Comparison of ENCODE assay signal across 25 mouse cellular contexts in the genomic region with DNA sequence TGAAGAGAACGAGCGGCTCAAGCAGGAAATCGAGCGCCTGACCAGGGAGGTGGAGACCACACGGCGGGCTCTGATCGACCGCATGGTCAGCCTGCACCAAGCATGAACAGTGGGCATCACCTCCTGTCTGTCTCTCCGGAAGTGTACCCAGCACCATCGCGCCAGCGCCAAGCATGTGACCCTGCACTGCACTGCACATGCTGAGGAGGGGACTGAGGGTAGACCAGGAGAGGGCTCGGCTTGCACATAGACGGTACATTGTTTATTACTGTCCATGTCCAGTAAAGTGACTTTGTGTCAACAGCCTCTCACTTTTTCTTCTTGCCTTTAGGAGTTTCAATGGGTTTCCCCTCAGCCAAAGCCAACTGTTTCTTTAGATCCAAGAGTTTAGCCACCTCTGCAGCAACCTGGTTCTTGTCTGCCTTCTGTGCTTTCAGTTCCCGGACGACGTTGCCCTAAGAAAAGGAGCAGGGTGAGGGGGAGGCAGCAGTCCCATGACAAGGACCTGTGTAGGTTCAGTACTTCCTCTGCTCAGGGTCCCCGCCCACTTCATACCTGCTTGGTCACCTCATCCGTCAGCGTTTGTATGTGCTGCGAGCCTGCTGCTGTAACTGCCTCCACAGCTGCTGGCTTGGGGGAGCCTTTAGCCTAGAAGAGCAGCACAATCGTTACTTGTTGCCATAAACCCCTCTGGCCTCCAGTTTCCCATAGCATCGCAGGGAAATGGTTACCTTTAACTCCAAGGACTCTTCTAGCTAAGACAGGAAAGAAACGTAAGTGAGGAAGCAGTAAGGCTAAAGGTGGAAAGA. TPM values are rescaled to one million over a fixed set of nuclear protein-coding genes. Genes with fewer than 3 reads are reported as not detected.
DNase-seq lines count a peak whose midpoint lies in the region; ATAC-seq and TF ChIP-seq lines count a peak whose summit lies in the region.
"Had no signal": no experiment of that assay in that cellular context is flagged by ENCODE, and none has a peak within 500 bp of the region (broad histone marks: within the 10 kb centered on the region; RNA-seq: fewer than 3 reads in every experiment).

No protein-coding gene starts in this region.

- 75% methylated on average over 24 of the region's 24 CpGs for WGBS in heart, adult 2 months
- WGBS in intestine, postnatal 0 days, result 80% methylated on average over 24 of the region's 24 CpGs
- 82% methylated on average over 24 of the region's 24 CpGs for WGBS in intestine, embryonic 16.5 days

- DNase-seq in heart, adult 2 months, result no peak
- no peak for DNase-seq in heart, postnatal 14 days
- no peak for DNase-seq in testis, postnatal 14 days (ENCODE audit: low spot score)
- DNase-seq in lung, postnatal 25 days (ENCODE audit: low spot score), result no peak
- DNase-seq: adrenal gland, postnatal 10 days; cerebellum, adult 8-10 months; cerebellum, postnatal 36 days; embryo, embryonic 11 days; gastrocnemius, postnatal 14 days; heart, adult 18-20 months; kidney, adult 9 months; kidney, postnatal 36 days; layer of hippocampus, postnatal 36 days; lung, embryonic 14.5 days; lung, postnatal 36 days; thymus, postnatal 14 days had no signal

- no peak for TF ChIP-seq CTCF in heart, adult 2 months (IDR thresholded peaks at IDR 0.05)
- TF ChIP-seq CTCF in intestine, postnatal 0 days (IDR thresholded peaks at IDR 0.05; ENCODE audit: low read depth), result no peak
- TF ChIP-seq CTCF in testis, adult 2 months (IDR thresholded peaks at IDR 0.05; ENCODE audit: control insufficient read depth, insufficient read depth, insufficient replicate concordance, low read depth, low read length), result no peak

- peaks cover 12% of the 10 kb centered on the region for H3K4me1 ChIP-seq in heart, adult 2 months (ENCODE audit: control insufficient read depth, insufficient read depth, low read length)
- H3K4me1 ChIP-seq in intestine, postnatal 0 days (replicated peaks; ENCODE audit: control insufficient read depth, insufficient read depth, low read length), result peaks cover 15% of the 10 kb centered on the region
- H3K4me1 ChIP-seq in intestine, embryonic 16.5 days (ENCODE audit: control insufficient read depth, insufficient read depth, low read length), result peaks cover 15% of the 10 kb centered on the region
- H3K4me1 ChIP-seq in testis, adult 2 months (ENCODE audit: control insufficient read depth, insufficient read depth, low read length), result peaks cover 3% of the 10 kb centered on the region

- no peaks in the 10 kb centered on the region for H3K27me3 ChIP-seq in heart, adult 2 months (ENCODE audit: control insufficient read depth, insufficient read depth, low read length)
- H3K27me3 ChIP-seq in intestine, postnatal 0 days (replicated peaks; ENCODE audit: control insufficient read depth, insufficient read depth, low read length), result no peaks in the 10 kb centered on the region
- no peaks in the 10 kb centered on the region for H3K27me3 ChIP-seq in intestine, embryonic 16.5 days (replicated peaks; ENCODE audit: control insufficient read depth, insufficient read depth, low read length)
- H3K27me3 ChIP-seq in testis, adult 2 months (ENCODE audit: control insufficient read depth, insufficient read depth, low read length), result no peaks in the 10 kb centered on the region
- H3K27me3 ChIP-seq: embryonic facial prominence, embryonic 13.5 days; forebrain, embryonic 13.5 days; hindbrain, embryonic 15.5 days; neural tube, embryonic 15.5 days had no signal

- no peak overlapping the region for H3K4me2 ChIP-seq in intestine, postnatal 0 days (replicated peaks; ENCODE audit: low read depth)
- no peak overlapping the region for H3K4me2 ChIP-seq in intestine, embryonic 16.5 days (ENCODE audit: low read depth, low read length)
- H3K4me2 ChIP-seq: embryonic facial prominence, embryonic 13.5 days; forebrain, embryonic 13.5 days; hindbrain, embryonic 15.5 days; lung, embryonic 14.5 days; neural tube, embryonic 15.5 days had no signal

- intact Hi-C loops in heart, adult 2 months (cut with DNase I), result no loop called here
- intact Hi-C loops in heart, postnatal 14 days (cut with DNase I), result no loop called here

- TF ChIP-seq EP300 in heart, adult 2 months (IDR thresholded peaks at IDR 0.05; ENCODE audit: insufficient read depth, low read depth, low read length), result no peak

- H3K27ac ChIP-seq in heart, adult 2 months, result no peak overlapping the region
- H3K27ac ChIP-seq in intestine, postnatal 0 days (ENCODE audit: low read depth, low read length), result peak overlapping the region; percentile 21
- no peak overlapping the region for H3K27ac ChIP-seq in intestine, embryonic 16.5 days (ENCODE audit: low read length)
- H3K27ac ChIP-seq in testis, adult 2 months (ENCODE audit: control insufficient read depth, insufficient read depth, low read depth, low read length), result no peak overlapping the region
- H3K27ac ChIP-seq: embryonic facial prominence, embryonic 13.5 days; forebrain, embryonic 13.5 days; hindbrain, embryonic 15.5 days; neural tube, embryonic 15.5 days; stomach, postnatal 0 days had no signal

- no peak for TF ChIP-seq POLR2A in heart, adult 2 months (IDR thresholded peaks at IDR 0.05; ENCODE audit: insufficient read depth, low read depth, low read length)
- 0 out of 2 replicates have a peak, but pooled peaks have one; percentile 33 for TF ChIP-seq POLR2A in testis, adult 2 months (IDR thresholded peaks at IDR 0.05; ENCODE audit: control insufficient read depth, low read depth, low read length)

- no peaks in the 10 kb centered on the region for H3K9me3 ChIP-seq in intestine, postnatal 0 days (ENCODE audit: control insufficient read depth)
- H3K9me3 ChIP-seq in intestine, embryonic 16.5 days (ENCODE audit: control insufficient read depth, low read length), result no peaks in the 10 kb centered on the region
- H3K9me3 ChIP-seq: embryonic facial prominence, embryonic 13.5 days; forebrain, embryonic 13.5 days; hindbrain, embryonic 15.5 days; neural tube, embryonic 15.5 days had no signal

- peaks cover 26% of the 10 kb centered on the region for H3K36me3 ChIP-seq in heart, adult 2 months (ENCODE audit: control insufficient read depth, insufficient read depth, low read length)
- peaks cover 77% of the 10 kb centered on the region for H3K36me3 ChIP-seq in intestine, postnatal 0 days (ENCODE audit: control insufficient read depth, insufficient read depth)
- peaks cover 20% of the 10 kb centered on the region for H3K36me3 ChIP-seq in intestine, embryonic 16.5 days (ENCODE audit: control insufficient read depth, insufficient read depth, low read length)
- H3K36me3 ChIP-seq in testis, adult 2 months (ENCODE audit: control insufficient read depth, insufficient read depth, low read length), result peaks cover 3% of the 10 kb centered on the region

- H3K9ac ChIP-seq in heart, adult 2 months (ENCODE audit: low read depth, low read length), result peak overlapping the region; percentile 13; the same call in 1 of the 2 replicates
- H3K9ac ChIP-seq in intestine, postnatal 0 days (ENCODE audit: low read depth, low read length), result no peak overlapping the region
- no peak overlapping the region for H3K9ac ChIP-seq in intestine, embryonic 16.5 days (ENCODE audit: low read depth, low read length)
- H3K9ac ChIP-seq: embryonic facial prominence, embryonic 13.5 days; forebrain, embryonic 13.5 days; hindbrain, embryonic 15.5 days; lung, embryonic 14.5 days; neural tube, embryonic 15.5 days had no signal

- no peaks in the 10 kb centered on the region for H3K79me2 ChIP-seq in heart, adult 2 months (replicated peaks; ENCODE audit: control insufficient read depth, insufficient read depth, low read length)

- ATAC-seq in intestine, postnatal 0 days, result no peak
- ATAC-seq in intestine, embryonic 16.5 days, result no peak
- ATAC-seq: CD4-positive, CD25-positive, alpha-beta regulatory T cell, adult 4 months; forebrain, embryonic 13.5 days had no signal

- H3K4me3 ChIP-seq in heart, adult 2 months, result no peak overlapping the region
- no peak overlapping the region for H3K4me3 ChIP-seq in intestine, postnatal 0 days (ENCODE audit: low read depth, low read length)
- no peak overlapping the region for H3K4me3 ChIP-seq in intestine, embryonic 16.5 days (ENCODE audit: low read length)
- H3K4me3 ChIP-seq in testis, adult 2 months (ENCODE audit: control insufficient read depth, low read depth, low read length), result no peak overlapping the region
- H3K4me3 ChIP-seq: embryonic facial prominence, embryonic 13.5 days; forebrain, embryonic 13.5 days; hindbrain, embryonic 15.5 days; neural tube, embryonic 15.5 days had no signal

RNA-seq across cellular contexts. Expression of a gene that starts 7.4 kb away (rescaled TPM):
- 10 to 100 TPM; 19.2 to 20.4 TPM for total RNA-seq in heart, adult 2 months (2021)
- polyA plus RNA-seq in heart, adult 2 months (2012; rRNA removed), result 15.8 and 22.3 TPM in 2 replicates
- total RNA-seq in heart, postnatal 14 days (2021), result 10 to 100 TPM; 29.9 to 32.0 TPM
- polyA plus RNA-seq in intestine, postnatal 0 days (2015; fragmentation: Nextera tagmentation; extraction: Ambion mirVana), result 8.7 and 12.8 TPM in 2 replicates
- 9.9 and 11.1 TPM in 2 replicates for polyA plus RNA-seq in intestine, embryonic 16.5 days (2015; fragmentation: Nextera tagmentation; extraction: Ambion mirVana)
- 61.3 and 74.1 TPM in 2 replicates for polyA plus RNA-seq in testis, adult 2 months (2012; rRNA removed)

RNA-seq across cellular contexts. Expression of a gene that starts 15.4 kb away (rescaled TPM):
- 10 to 100 TPM; 42.6 to 47.7 TPM for total RNA-seq in heart, adult 2 months (2021)
- 36.6 and 51.3 TPM in 2 replicates for polyA plus RNA-seq in heart, adult 2 months (2012; rRNA removed)
- total RNA-seq in heart, postnatal 14 days (2021), result 10 to 100 TPM; 39.2 to 45.9 TPM
- polyA plus RNA-seq in intestine, postnatal 0 days (2015; fragmentation: Nextera tagmentation; extraction: Ambion mirVana), result 47.2 and 50.7 TPM in 2 replicates
- polyA plus RNA-seq in intestine, embryonic 16.5 days (2015; fragmentation: Nextera tagmentation; extraction: Ambion mirVana), result 96.8 and 108 TPM in 2 replicates
- 32.4 and 36.7 TPM in 2 replicates for polyA plus RNA-seq in testis, adult 2 months (2012; rRNA removed)

RNA-seq across cellular contexts. Expression of a gene that starts 25.6 kb away (rescaled TPM):
- total RNA-seq in heart, adult 2 months (2021), result 1 to 10 TPM; 2.3 to 2.4 TPM
- 2.5 and 4.8 TPM in 2 replicates for polyA plus RNA-seq in heart, adult 2 months (2012; rRNA removed)
- total RNA-seq in heart, postnatal 14 days (2021), result 1 to 10 TPM; 3.1 to 4.5 TPM
- 9.5 and 12.0 TPM in 2 replicates for polyA plus RNA-seq in intestine, postnatal 0 days (2015; fragmentation: Nextera tagmentation; extraction: Ambion mirVana)
- 7.9 and 9.0 TPM in 2 replicates for polyA plus RNA-seq in intestine, embryonic 16.5 days (2015; fragmentation: Nextera tagmentation; extraction: Ambion mirVana)
- polyA plus RNA-seq in testis, adult 2 months (2012; rRNA removed), result 0.32 and 0.34 TPM in 2 replicates

RNA-seq across cellular contexts. Expression of a gene that starts 30.0 kb away (rescaled TPM):
- total RNA-seq in heart, adult 2 months (2021), result 100 to 1,000 TPM; 123 to 135 TPM
- 139 and 167 TPM in 2 replicates for polyA plus RNA-seq in heart, adult 2 months (2012; rRNA removed)
- 100 to 1,000 TPM; 146 to 151 TPM for total RNA-seq in heart, postnatal 14 days (2021)
- 143 and 147 TPM in 2 replicates for polyA plus RNA-seq in intestine, postnatal 0 days (2015; fragmentation: Nextera tagmentation; extraction: Ambion mirVana)
- 162 and 170 TPM in 2 replicates for polyA plus RNA-seq in intestine, embryonic 16.5 days (2015; fragmentation: Nextera tagmentation; extraction: Ambion mirVana)
- polyA plus RNA-seq in testis, adult 2 months (2012; rRNA removed), result 391 and 429 TPM in 2 replicates

RNA-seq across cellular contexts. Expression of a gene that starts 33.0 kb away (rescaled TPM):
- under 1 TPM; 0.34 to 0.45 TPM for total RNA-seq in heart, adult 2 months (2021)
- polyA plus RNA-seq in heart, adult 2 months (2012; rRNA removed), result 1.3 and 2.2 TPM in 2 replicates
- total RNA-seq in heart, postnatal 14 days (2021), result under 1 TPM; 0.49 to 0.72 TPM
- polyA plus RNA-seq in intestine, postnatal 0 days (2015; fragmentation: Nextera tagmentation; extraction: Ambion mirVana), result 2.7 and 3.7 TPM in 2 replicates
- 5.2 and 5.3 TPM in 2 replicates for polyA plus RNA-seq in intestine, embryonic 16.5 days (2015; fragmentation: Nextera tagmentation; extraction: Ambion mirVana)
- 3.3 and 3.9 TPM in 2 replicates for polyA plus RNA-seq in testis, adult 2 months (2012; rRNA removed)
- polyA plus RNA-seq: CD4-positive, CD25-positive, alpha-beta regulatory T cell, adult 4 months had no signal
